Mouse (Mus musculus) embryonic facial prominence, embryonic 14.5 days (tissue): ENCODE measurements around the gene Gm10424. TPM values are rescaled to one million over a fixed set of nuclear protein-coding genes. Genes with fewer than 3 reads are reported as not detected.
"Not testable (repeated sequence)": the region's sequence is repeated elsewhere in the genome, so short reads cannot be mapped to it uniquely, and the experiment has no call there.

ENCODE experiments used
- ATAC-seq: fragments of 200-750 bp; cut with Nextera tagmentation; 2 replicates; pipeline ENCODE4 v1.8.0; 2017; ENCODE audit warnings: low read depth, moderate number of reproducible peaks, moderate TSS enrichment
- DNase-seq: peaks from one replicate; pipeline ENCODE4 v3.0.0-alpha.2; 2015; ENCODE audit warnings: low spot score
- H3K27ac ChIP-seq: fragments of 300-500 bp; sonication (generic); replicated peaks from 2 replicates; pipeline ENCODE4 v1.5.1; 2014; ENCODE audit warnings: low read depth, mild to moderate bottlenecking, low read length, moderate library complexity
- H3K27me3 ChIP-seq: fragments of 300-500 bp; sonication (generic); replicated peaks from 2 replicates; pipeline ENCODE4 v1.6.1; 2014; ENCODE audit warnings: low read length; ENCODE audit not compliant: control insufficient read depth, insufficient read depth
- H3K36me3 ChIP-seq: fragments of 300-500 bp; sonication (generic); 2 replicates; pipeline ENCODE4 v1.6.1; 2014; ENCODE audit warnings: low read length, mixed read lengths; ENCODE audit not compliant: control insufficient read depth, insufficient read depth
- H3K4me1 ChIP-seq: fragments of 300-500 bp; sonication (generic); 2 replicates; pipeline ENCODE4 v1.6.1; 2014; ENCODE audit warnings: antibody characterized with exemption, low read length; ENCODE audit not compliant: control insufficient read depth, insufficient read depth
- H3K4me2 ChIP-seq: fragments of 300-500 bp; sonication (generic); 2 replicates; pipeline ENCODE4 v1.6.1; 2014; ENCODE audit warnings: low read depth, mild to moderate bottlenecking, low read length, moderate library complexity, mixed read lengths
- H3K4me3 ChIP-seq: fragments of 300-500 bp; sonication (generic); 2 replicates; pipeline ENCODE4 v1.5.1; 2014; ENCODE audit warnings: low read depth, mild to moderate bottlenecking, low read length
- H3K9ac ChIP-seq: fragments of 300-500 bp; sonication (generic); 2 replicates; pipeline ENCODE4 v1.6.1; 2014; ENCODE audit warnings: low read depth, mild to moderate bottlenecking, low read length, moderate library complexity, mixed read lengths
- H3K9me3 ChIP-seq: fragments of 300-500 bp; sonication (generic); 2 replicates; pipeline ENCODE4 v1.6.1; 2016; ENCODE audit warnings: low read length; ENCODE audit not compliant: control insufficient read depth
- WGBS: fragments of 180-500 bp; shearing (Covaris S2); extraction: QIAGEN DNeasy Blood & Tissue Kit; methylation state at CpG from one replicate; pipeline ENCODE4 v1.1.7; 2014; 5-methylcytosine and 5-hydroxymethylcytosine counted together
- polyA plus RNA-seq: library from polyadenylated mRNA; unstranded; fragments of >200 nt; fragmentation: Nextera tagmentation; extraction: Ambion mirVana; gene quantifications from 2 replicates; pipeline ENCODE4 v1.2.1, GENCODE M21; 2014

Gene Gm10424
- polyA plus RNA-seq: not detected in 2 replicates

GRCm38 (mm10) chr5:95272668-95273067 lies at the start of gene Gm10424:
TSS of gene Gm10424 (minus strand) at chr5:95272768.
- WGBS: no CpG with 5 or more reads among the region's 1 CpGs
- not testable (repeated sequence) for DNase-seq, ATAC-seq

GRCm38 (mm10) chr5:95305611-95306010 lies 33.0 kb upstream of the Gm10424 start, which contains the start of gene Gm3259:
TSS of gene Gm3259 (plus strand) at chr5:95305911.
- not testable (repeated sequence) for H3K4me3 ChIP-seq, ATAC-seq, H3K27me3 ChIP-seq, H3K4me1 ChIP-seq, H3K27ac ChIP-seq, H3K9ac ChIP-seq, H3K4me2 ChIP-seq, H3K36me3 ChIP-seq, DNase-seq, H3K9me3 ChIP-seq
- WGBS: 66% methylated on average over 2 of the region's 2 CpGs

More at GRCm38 (mm10) chr5:95272668-95273067, at the start of gene Gm10424:
- H3K4me3 ChIP-seq, H3K27ac ChIP-seq, H3K4me2 ChIP-seq, H3K9ac ChIP-seq, H3K27me3 ChIP-seq, H3K4me1 ChIP-seq, H3K9me3 ChIP-seq, H3K36me3 ChIP-seq: not testable (repeated sequence)

Other genes starting within 250 kb of the Gm10424 start
- not detected in 2 replicates for gene Gm7942, start 165.8 kb downstream of the Gm10424 start, polyA plus RNA-seq
- not detected in 2 replicates for gene Gm16513, start 90.1 kb downstream of the Gm10424 start, polyA plus RNA-seq
- gene Gm3259, start 33.1 kb upstream of the Gm10424 start, polyA plus RNA-seq: not detected in 2 replicates
- not detected in 2 replicates for gene D5Ertd577e, start 184.0 kb upstream of the Gm10424 start, polyA plus RNA-seq
- not detected in 2 replicates for gene Gm3286, start 238.0 kb upstream of the Gm10424 start, polyA plus RNA-seq